Mouse (Mus musculus) hindbrain, embryonic 13.5 days (tissue): ENCODE data around the gene Popdc2. TPM values are rescaled to one million over a fixed set of nuclear protein-coding genes. Genes with fewer than 3 reads are reported as not detected.
A peak's percentile ranks its signal among the peaks of the same experiment; 100 is the strongest.

Experiments
- ATAC-seq: fragments of 200-750 bp; cut with Nextera tagmentation; 2 replicates; pipeline ENCODE4 v1.8.0; 2017; ENCODE audit warnings: moderate TSS enrichment; ENCODE audit not compliant: low FRiP score
- H3K27ac ChIP-seq: fragments of 300-500 bp; sonication (generic); 2 replicates; pipeline ENCODE4 v1.5.1; 2015; ENCODE audit warnings: inconsistent platforms, mild to moderate bottlenecking, moderate library complexity
- H3K27me3 ChIP-seq: fragments of 300-500 bp; sonication (generic); 2 replicates; pipeline ENCODE4 v1.6.1; 2015; ENCODE audit warnings: mild to moderate bottlenecking, inconsistent platforms
- H3K36me3 ChIP-seq: fragments of 300-500 bp; sonication (generic); 2 replicates; pipeline ENCODE4 v1.6.1; 2015; ENCODE audit warnings: mild to moderate bottlenecking, inconsistent platforms
- H3K4me1 ChIP-seq: fragments of 300-500 bp; sonication (generic); replicated peaks from 2 replicates; pipeline ENCODE4 v1.6.1; 2015; ENCODE audit warnings: inconsistent platforms
- H3K4me2 ChIP-seq: fragments of 300-500 bp; sonication (generic); 2 replicates; pipeline ENCODE4 v1.6.1; 2015; ENCODE audit warnings: inconsistent platforms, mild to moderate bottlenecking, moderate library complexity
- H3K4me3 ChIP-seq: fragments of 300-500 bp; sonication (generic); 2 replicates; pipeline ENCODE4 v1.5.1; 2015; ENCODE audit warnings: mild to moderate bottlenecking, inconsistent platforms
- H3K9ac ChIP-seq: fragments of 300-500 bp; sonication (generic); 2 replicates; pipeline ENCODE4 v1.6.1; 2015; ENCODE audit warnings: mild to moderate bottlenecking, inconsistent platforms
- H3K9me3 ChIP-seq: fragments of 300-500 bp; sonication (generic); 2 replicates; pipeline ENCODE4 v1.6.1; 2016; ENCODE audit warnings: inconsistent platforms
- WGBS: fragments of 180-500 bp; shearing (Covaris S2); methylation state at CpG from one replicate; pipeline ENCODE4 v1.1.7; 2015; 5-methylcytosine and 5-hydroxymethylcytosine counted together
- polyA plus RNA-seq: library from polyadenylated mRNA; unstranded; fragments of >200 nt; fragmentation: Nextera tagmentation; extraction: Ambion mirVana; gene quantifications from 2 replicates; pipeline ENCODE4 v1.2.1, GENCODE M21; 2015

The Popdc2 gene
- polyA plus RNA-seq, 1 experiment from 2014 or later: 0.49 TPM

GRCm38 (mm10) chr16:38398266-38398665 lies 36.3 kb downstream of the Popdc2 start:
- H3K4me3 ChIP-seq: no peak overlapping the region
- 91% methylated on average over 6 of the region's 6 CpGs for WGBS
- no peaks in the 10 kb centered on the region for H3K36me3 ChIP-seq
- H3K9me3 ChIP-seq: no peaks in the 10 kb centered on the region
- H3K27ac ChIP-seq: no peak overlapping the region
- H3K4me1 ChIP-seq: peaks cover 13% of the 10 kb centered on the region
- ATAC-seq: no peak
- no peak overlapping the region for H3K9ac ChIP-seq
- H3K27me3 ChIP-seq: no peaks in the 10 kb centered on the region
- no peak overlapping the region for H3K4me2 ChIP-seq

- H3K4me1 ChIP-seq: peaks cover 13% of the 10 kb centered on the region
- H3K36me3 ChIP-seq: no peaks in the 10 kb centered on the region
- peak overlapping the region; percentile 61 for H3K4me2 ChIP-seq
- no peaks in the 10 kb centered on the region for H3K27me3 ChIP-seq
- peak overlapping the region; percentile 68 for H3K9ac ChIP-seq
- peak overlapping the region; percentile 86 for H3K27ac ChIP-seq
- WGBS: 72% methylated on average over 3 of the region's 3 CpGs
- no peak for ATAC-seq
- H3K9me3 ChIP-seq: no peaks in the 10 kb centered on the region
- no peak overlapping the region for H3K4me3 ChIP-seq
Measured at GRCm38 (mm10) chr16:38399076-38399475, 37.1 kb downstream of the Popdc2 start.

DNA sequence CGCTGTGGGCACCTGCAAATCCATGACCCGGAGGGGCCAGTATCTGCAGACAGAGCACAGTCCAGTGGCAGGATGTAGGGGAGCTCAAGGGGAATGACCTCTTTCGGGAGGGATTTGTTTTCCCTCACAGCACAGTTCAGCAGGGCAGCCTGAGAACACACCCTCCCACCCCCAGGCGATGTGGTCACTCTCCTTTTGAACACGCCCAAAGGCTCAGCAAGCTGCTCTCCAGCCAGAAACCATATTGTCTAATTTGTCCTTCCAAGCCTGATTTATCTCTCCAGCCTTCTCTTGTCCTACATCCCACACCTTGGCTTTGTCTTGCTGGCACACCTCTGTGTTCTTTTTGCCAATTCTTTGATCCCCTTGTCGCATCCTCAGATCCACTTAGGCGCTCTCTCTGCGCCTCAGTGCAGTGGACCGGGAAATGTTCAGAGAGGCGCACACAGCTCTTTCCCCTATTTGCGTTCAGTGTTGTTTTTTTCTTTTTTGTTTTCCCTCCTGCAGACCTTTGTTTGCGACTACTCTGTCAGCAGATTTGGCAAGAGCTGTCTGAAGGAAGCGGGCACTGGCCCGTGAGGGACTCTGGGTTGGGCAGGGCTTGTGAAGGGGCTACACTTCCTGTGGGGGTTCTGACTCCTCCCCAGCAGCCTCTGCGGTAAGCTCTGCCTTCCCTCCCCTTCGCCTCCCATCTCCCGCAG lies 37.7 kb downstream of the Popdc2 start:
- H3K4me1 ChIP-seq: peaks cover 13% of the 10 kb centered on the region
- H3K27ac ChIP-seq: peak overlapping the region; percentile 86
- 12% methylated on average over 17 of the region's 17 CpGs for WGBS
- peak overlapping the region; percentile 28 for H3K4me3 ChIP-seq
- peak overlapping the region; percentile 61 for H3K4me2 ChIP-seq
- H3K9me3 ChIP-seq: no peaks in the 10 kb centered on the region
- H3K9ac ChIP-seq: peak overlapping the region; percentile 68
- no peaks in the 10 kb centered on the region for H3K27me3 ChIP-seq
- H3K36me3 ChIP-seq: no peaks in the 10 kb centered on the region
- ATAC-seq: peak; percentile 94

- 76% methylated on average over 9 of the region's 9 CpGs for WGBS
- Histone ChIP-seq H3K27me3 (no peaks in the 10 kb centered on the region), H3K36me3 (no peaks in the 10 kb centered on the region), H3K9ac (peak overlapping the region; percentile 68), H3K27ac (peak overlapping the region; percentile 86), H3K4me3 (peak overlapping the region; percentile 28; the same call in 1 of the 2 replicates), H3K4me1 (peaks cover 13% of the 10 kb centered on the region), H3K4me2 (peak overlapping the region; percentile 61), H3K9me3 (no peaks in the 10 kb centered on the region)
- peak; percentile 64; the same call in 1 of the 2 replicates for ATAC-seq
Measured at GRCm38 (mm10) chr16:38400311-38400960, 38.4 kb downstream of the Popdc2 start.

DNA sequence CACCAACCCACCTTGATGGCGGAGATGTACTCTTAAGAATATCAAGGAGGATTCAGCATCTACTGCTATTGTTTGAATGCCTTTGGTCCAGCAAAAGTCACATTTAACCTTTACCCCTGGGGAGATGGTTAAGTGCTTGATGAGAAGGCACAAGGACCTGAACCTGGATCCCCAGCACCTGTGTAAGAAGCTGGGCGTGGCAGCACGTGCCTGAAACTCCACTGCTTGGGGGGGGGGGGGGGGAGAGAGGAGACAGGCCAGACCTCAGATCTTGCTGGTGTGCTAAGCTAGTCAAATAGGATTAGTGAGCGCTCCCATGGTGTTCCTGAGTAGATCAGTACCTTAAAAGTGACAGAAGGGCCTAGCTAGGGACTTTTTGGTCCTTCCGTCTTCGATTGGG lies 39.5 kb downstream of the Popdc2 start:
- WGBS: 95% methylated on average over 6 of the region's 6 CpGs
- Histone ChIP-seq H3K4me2 (no peak overlapping the region), H3K9me3 (no peaks in the 10 kb centered on the region), H3K4me1 (peaks cover 13% of the 10 kb centered on the region), H3K27ac (no peak overlapping the region), H3K4me3 (no peak overlapping the region), H3K27me3 (no peaks in the 10 kb centered on the region), H3K9ac (no peak overlapping the region), H3K36me3 (no peaks in the 10 kb centered on the region)
- ATAC-seq: no peak

- H3K36me3 ChIP-seq: no peaks in the 10 kb centered on the region
- no peak overlapping the region for H3K27ac ChIP-seq
- H3K4me1 ChIP-seq: peaks cover 13% of the 10 kb centered on the region
- no peaks in the 10 kb centered on the region for H3K27me3 ChIP-seq
- no peak overlapping the region for H3K4me2 ChIP-seq
- 90% methylated on average over 7 of the region's 7 CpGs for WGBS
- H3K4me3 ChIP-seq: no peak overlapping the region
- H3K9ac ChIP-seq: no peak overlapping the region
- ATAC-seq: no peak
- H3K9me3 ChIP-seq: no peaks in the 10 kb centered on the region
Measured at GRCm38 (mm10) chr16:38403639-38404038, 41.6 kb downstream of the Popdc2 start.

GRCm38 (mm10) chr16:38406293-38406692 lies 44.3 kb downstream of the Popdc2 start:
- H3K9ac ChIP-seq: no peak overlapping the region
- H3K27ac ChIP-seq: no peak overlapping the region
- no peak overlapping the region for H3K4me2 ChIP-seq
- no peaks in the 10 kb centered on the region for H3K9me3 ChIP-seq
- no peak for ATAC-seq
- no peaks in the 10 kb centered on the region for H3K36me3 ChIP-seq
- H3K4me3 ChIP-seq: no peak overlapping the region
- no peaks in the 10 kb centered on the region for H3K4me1 ChIP-seq
- no peaks in the 10 kb centered on the region for H3K27me3 ChIP-seq
- WGBS: 73% methylated on average over 5 of the region's 5 CpGs

DNA sequence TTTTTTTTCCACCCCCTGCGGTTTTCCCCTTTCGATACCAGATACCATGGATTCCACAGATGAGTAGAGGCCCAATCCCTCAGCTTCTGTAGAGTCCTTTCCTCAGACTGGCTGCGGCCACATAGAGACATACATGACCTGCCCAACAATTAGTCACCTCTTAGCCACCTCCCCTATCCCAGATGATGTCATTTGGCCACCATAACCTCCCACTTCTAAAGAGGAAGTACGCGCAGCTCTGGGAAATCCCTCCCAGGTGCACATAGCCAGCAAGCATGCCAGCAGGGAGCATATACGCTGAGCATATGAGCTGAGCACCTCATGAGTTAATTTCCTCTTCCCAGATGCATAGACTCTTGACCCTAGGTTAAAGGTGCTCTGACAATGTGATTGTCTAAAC lies 44.7 kb downstream of the Popdc2 start:
- Histone ChIP-seq H3K4me3 (no peak overlapping the region), H3K27me3 (no peaks in the 10 kb centered on the region), H3K9ac (no peak overlapping the region), H3K27ac (no peak overlapping the region), H3K4me1 (no peaks in the 10 kb centered on the region), H3K9me3 (no peaks in the 10 kb centered on the region), H3K36me3 (no peaks in the 10 kb centered on the region), H3K4me2 (no peak overlapping the region)
- 86% methylated on average over 6 of the region's 6 CpGs for WGBS
- ATAC-seq: no peak

DNA sequence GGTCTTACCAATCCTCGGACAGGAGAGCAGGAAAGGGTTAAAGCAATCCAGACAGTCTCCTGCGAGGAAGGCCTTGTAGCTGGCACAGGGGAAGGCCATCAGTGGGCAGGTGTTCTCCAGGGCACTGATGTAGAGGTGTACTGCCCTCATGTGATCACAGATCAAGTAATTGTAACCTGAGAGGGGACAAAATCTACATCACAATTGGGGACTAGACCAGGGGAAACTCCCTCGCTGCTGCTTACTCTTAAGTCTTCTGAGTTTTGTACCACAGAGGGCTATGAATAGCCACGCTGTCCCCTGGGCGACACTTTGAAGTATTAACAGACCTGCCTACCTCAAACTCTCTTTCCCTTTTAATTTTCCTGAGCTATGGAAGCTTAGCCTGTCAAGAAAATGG lies 45.6 kb downstream of the Popdc2 start:
- Histone ChIP-seq H3K4me2 (no peak overlapping the region), H3K27ac (no peak overlapping the region), H3K4me3 (no peak overlapping the region), H3K9ac (no peak overlapping the region), H3K36me3 (no peaks in the 10 kb centered on the region), H3K4me1 (no peaks in the 10 kb centered on the region), H3K27me3 (no peaks in the 10 kb centered on the region), H3K9me3 (no peaks in the 10 kb centered on the region)
- no peak for ATAC-seq
- 46% methylated on average over 5 of the region's 5 CpGs for WGBS

DNA sequence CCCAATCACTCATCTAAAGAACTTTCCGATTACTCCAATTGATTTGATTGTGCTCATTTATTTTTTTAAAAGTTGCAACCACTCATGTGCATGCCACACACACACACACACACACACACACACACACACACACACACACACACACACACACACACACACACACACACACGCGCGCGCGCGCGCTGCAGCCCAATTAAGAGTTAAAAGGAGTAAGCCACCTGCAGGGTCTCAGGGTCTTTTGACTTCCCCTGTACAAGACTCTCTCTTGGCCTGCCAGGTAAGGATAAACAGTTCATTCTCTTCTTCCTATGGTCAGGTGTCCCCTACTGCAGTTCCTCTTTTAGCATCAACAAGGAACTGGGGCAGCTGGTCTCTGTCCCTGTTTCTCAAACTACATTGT lies 46.4 kb downstream of the Popdc2 start:
- Histone ChIP-seq H3K27ac (no peak overlapping the region), H3K27me3 (no peaks in the 10 kb centered on the region), H3K9ac (no peak overlapping the region), H3K4me3 (no peak overlapping the region), H3K36me3 (no peaks in the 10 kb centered on the region), H3K9me3 (no peaks in the 10 kb centered on the region), H3K4me2 (no peak overlapping the region), H3K4me1 (no peaks in the 10 kb centered on the region)
- WGBS: 97% methylated on average over 8 of the region's 8 CpGs
- no peak for ATAC-seq

DNA sequence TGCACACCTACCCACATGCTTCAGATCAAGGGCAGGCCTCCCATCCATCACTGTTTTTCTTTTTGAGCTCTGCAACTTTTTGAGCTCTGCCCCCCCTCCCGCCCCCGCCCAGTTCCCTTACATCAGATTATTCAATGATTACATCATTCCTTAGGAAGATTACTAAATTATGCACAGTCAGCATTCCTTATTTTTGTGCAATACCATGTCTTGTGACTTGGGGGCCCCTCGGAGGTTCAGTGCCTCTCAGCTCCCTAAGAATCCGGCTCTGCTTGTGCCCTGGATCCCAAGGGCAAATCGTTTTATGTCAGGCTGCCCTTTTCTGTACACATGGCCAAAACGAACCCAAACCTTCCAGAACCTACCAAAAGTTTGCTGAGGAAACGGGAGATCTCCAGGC lies 52.9 kb downstream of the Popdc2 start:
- Histone ChIP-seq H3K4me3 (no peak overlapping the region), H3K4me1 (no peaks in the 10 kb centered on the region), H3K27ac (no peak overlapping the region), H3K9me3 (no peaks in the 10 kb centered on the region), H3K27me3 (no peaks in the 10 kb centered on the region), H3K9ac (no peak overlapping the region), H3K4me2 (no peak overlapping the region), H3K36me3 (no peaks in the 10 kb centered on the region)
- no peak for ATAC-seq
- 86% methylated on average over 7 of the region's 7 CpGs for WGBS

DNA sequence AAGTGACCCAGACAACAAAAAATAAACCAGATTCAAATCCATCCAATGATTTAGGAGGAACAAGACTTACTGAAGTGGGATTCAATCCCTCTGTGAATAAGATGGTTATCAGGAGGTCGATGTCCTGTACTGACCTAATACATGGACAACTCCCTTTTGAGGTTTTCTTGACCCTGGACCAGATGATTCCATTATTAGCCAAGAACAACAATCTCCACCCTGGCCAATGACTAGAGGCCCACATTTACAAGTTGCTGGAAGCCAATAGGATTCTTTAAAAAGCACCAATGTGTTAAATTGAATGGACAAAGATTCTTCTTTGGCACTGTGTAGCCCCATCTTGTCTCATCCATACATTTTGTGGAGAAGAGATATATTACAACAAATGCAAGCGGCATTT lies 63.4 kb downstream of the Popdc2 start:
- Histone ChIP-seq H3K9ac (no peak overlapping the region), H3K36me3 (no peaks in the 10 kb centered on the region), H3K4me1 (no peaks in the 10 kb centered on the region), H3K4me3 (no peak overlapping the region), H3K9me3 (no peaks in the 10 kb centered on the region), H3K27ac (no peak overlapping the region), H3K4me2 (no peak overlapping the region), H3K27me3 (no peaks in the 10 kb centered on the region)
- 88% methylated on average over 2 of the region's 2 CpGs for WGBS
- no peak for ATAC-seq

DNA sequence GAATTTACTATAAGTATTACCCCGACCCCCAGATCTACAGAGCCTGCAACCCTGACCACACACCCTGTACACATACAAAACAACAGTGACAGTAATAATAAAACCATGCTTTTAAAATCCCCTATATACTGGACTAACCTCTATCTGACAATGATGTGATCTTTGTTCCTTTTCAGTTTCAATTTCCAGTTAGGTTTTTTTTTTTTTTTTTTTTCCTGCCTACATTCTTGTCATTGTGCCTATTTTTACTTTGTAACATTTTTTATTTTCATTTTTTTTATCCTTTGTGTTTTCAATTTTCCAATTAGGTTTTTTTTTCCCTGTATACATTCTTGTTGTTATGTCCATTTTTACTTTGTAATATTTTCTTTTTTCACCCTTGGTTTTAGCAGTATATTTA lies 63.8 kb downstream of the Popdc2 start:
- WGBS: 85% methylated on average over 1 of the region's 1 CpGs
- no peaks in the 10 kb centered on the region for H3K4me1 ChIP-seq
- no peaks in the 10 kb centered on the region for H3K36me3 ChIP-seq
- no peak overlapping the region for H3K4me2 ChIP-seq
- H3K4me3 ChIP-seq: no peak overlapping the region
- no peak for ATAC-seq
- H3K27ac ChIP-seq: no peak overlapping the region
- no peaks in the 10 kb centered on the region for H3K27me3 ChIP-seq
- no peak overlapping the region for H3K9ac ChIP-seq
- H3K9me3 ChIP-seq: no peaks in the 10 kb centered on the region
